Mouse (Mus musculus) left cerebral cortex, postnatal 4 days (tissue): ENCODE measurements around the gene Plek. TPM values are rescaled to one million over a fixed set of nuclear protein-coding genes. Genes with fewer than 3 reads are reported as not detected.
A peak's percentile ranks its signal among the peaks of the same experiment; 100 is the strongest.
"Not testable (repeated sequence)": the region's sequence is repeated elsewhere in the genome, so short reads cannot be mapped to it uniquely, and the experiment has no call there.

Experiments used
- DNase-seq: peaks from one replicate; pipeline ENCODE4 v3.0.0-alpha.2; 2022
- intact Hi-C: fragments of 180-260 bp; cut with DNase I; formaldehyde crosslinking; loops from one replicate; pipeline ENCODE4 v1.15.1; 2025
- total RNA-seq, 2 experiments: library from RNA; stranded (reverse); gene quantifications; 2 replicates each; pipeline ENCODE4 v1.2.3; 2021

The Plek gene
- total RNA-seq = 1 to 10 TPM; 4.4 to 4.5 TPM

DNA sequence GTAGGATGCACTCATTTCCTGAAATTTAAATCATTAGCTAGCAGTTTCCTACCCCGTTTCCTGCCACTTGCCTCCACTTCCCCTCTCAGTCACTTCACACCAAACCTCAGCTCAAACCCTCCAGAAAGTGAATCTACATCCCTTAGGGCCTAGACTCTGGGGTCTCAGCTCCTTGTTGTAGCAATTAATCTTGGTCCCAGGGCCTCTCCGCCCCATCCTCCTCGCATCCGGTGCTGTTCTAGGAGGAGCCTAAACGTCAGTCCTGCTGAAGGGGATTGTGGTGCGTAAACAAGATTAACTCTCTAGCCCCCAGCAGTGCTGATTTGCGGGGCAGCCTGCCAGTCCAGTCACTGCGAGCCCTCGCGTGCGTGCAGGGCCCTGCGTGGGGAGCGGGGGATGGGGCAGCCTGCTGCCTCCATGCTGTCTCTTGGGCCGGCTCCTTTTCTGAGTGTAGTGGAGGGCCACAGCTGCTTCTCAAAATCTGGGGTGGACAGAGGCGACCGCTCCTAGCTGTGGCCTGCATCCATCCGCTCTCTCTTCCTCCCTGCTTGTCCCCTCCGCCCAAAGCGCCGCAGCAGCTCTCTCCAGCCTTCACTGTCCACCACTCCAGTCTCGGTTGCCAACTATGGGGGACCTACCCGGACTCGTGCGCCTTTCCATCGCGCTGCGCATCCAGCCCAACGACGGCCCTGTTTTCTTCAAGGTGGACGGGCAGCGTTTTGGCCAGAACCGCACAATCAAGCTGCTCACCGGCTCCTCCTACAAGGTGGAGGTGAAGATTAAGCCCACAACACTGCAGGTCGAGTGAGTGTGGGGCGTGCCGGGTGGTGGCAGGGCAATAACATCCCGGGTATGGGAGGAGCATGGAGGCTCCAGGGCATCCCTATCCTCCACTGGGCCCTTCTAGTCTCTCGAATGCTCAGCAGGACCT is at the start of gene Plek, which contains the start of gene Cnrip1:
Gene Plek (minus strand): TSS at position 837 of the 931 bp plus-strand sequence.
Gene Cnrip1 (plus strand): TSS at position 42 of the 931 bp plus-strand sequence.
- peak; percentile 94 for DNase-seq

DNA sequence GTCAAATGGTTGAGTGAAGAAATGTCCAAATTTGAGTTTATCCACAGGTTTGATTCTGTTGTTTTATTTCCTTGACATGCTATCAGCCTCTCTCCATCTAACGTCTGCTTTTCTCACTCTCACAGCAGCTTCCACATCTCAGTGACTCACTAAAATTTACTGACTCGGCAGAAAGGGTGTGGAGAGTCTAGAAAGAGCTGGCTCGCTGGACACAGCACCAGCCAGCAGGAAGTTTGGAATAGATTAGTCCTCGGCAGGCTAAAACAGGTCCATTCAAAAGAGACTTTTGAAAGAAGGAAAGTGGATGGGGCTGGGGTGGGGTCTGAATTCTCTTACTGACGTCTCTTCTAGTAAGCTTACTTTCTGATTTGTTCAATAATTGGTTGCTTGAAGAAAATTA is 33.9 kb upstream of the Plek start:
- intact Hi-C loops = loop anchor here (10.0 kb wide), 1 partner anchor 119 kb away; no protein-coding TSS in a partner anchor

More for the DNA sequence above, at the start of gene Plek, which contains the start of gene Cnrip1:
- intact Hi-C loops = no loop called here

GRCm38 (mm10) chr11:17083866-17084265 is 31.7 kb upstream of the Plek start:
- intact Hi-C loops = loop anchor here (10.0 kb wide), 1 partner anchor 121 kb away; no protein-coding TSS in a partner anchor
- no peak for DNase-seq

More for the DNA sequence above, 33.9 kb upstream of the Plek start:
- no peak for DNase-seq

DNA sequence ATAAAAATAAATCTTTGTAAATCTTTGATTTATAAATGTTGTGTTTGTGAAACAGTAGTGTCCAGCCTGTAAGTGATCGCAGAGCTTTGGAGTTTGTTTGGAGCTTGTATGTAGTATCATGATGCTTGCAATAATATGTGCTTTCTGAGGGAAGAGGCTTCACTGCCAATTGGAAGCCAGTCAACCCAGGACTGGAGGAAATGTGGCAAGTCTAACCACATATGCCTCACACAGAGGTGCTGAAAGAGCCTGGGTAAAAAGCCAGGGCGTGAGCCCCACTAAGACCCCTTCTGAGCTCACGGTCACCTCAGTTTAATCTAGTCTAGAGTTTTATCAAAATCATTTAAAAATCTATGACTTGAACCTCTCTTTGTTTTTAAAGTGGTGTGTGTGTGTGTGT is 31.3 kb upstream of the Plek start:
- intact Hi-C loops = loop anchor here (10.0 kb wide), 1 partner anchor 121 kb away; no protein-coding TSS in a partner anchor
- DNase-seq = no peak

GRCm38 (mm10) chr11:17082953-17083352 is 30.8 kb upstream of the Plek start:
- intact Hi-C loops = loop anchor here (10.0 kb wide), 1 partner anchor 122 kb away; no protein-coding TSS in a partner anchor
- DNase-seq = peak; percentile 11

DNA sequence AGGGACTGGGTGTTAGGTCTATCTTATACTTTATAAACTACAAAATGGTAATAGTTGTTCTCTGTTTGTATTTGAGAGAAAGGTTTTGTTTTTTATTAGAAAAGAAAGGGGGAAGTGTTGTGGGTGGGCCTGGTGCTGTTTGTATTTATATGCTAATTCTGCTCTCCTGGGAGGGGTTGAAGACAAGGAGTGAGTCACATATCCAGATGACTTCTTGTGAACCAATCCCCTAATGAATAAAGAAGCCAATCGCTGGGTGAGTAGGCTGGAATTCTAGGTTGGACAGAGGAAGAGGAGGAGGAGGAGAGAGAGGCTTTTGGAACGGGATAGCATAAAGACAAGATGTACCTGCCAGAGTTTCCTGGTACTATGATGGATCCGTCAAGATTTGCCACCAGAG is 29.9 kb upstream of the Plek start:
- intact Hi-C loops = loop anchor here (10.0 kb wide), 1 partner anchor 123 kb away; no protein-coding TSS in a partner anchor

DNA sequence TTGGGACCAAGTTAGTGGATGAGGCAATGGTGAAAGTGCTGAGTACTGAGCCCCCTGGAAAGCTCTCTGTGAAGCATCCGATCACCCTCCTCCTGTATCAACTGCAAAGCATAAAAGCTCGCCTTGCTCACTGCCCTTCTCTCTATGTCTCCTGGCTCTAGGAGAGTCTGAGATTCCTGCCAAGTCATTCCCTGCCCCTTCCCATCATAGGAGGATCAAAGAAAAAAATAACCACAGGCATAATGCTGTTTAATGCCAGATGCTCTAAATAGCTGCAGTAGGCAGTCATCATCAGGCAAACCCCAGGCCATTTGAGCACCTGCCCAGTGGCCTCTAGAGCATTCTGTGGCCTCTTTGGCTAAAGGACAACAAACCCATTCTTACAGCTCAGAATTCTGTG is 23.5 kb upstream of the Plek start:
- DNase-seq = no peak
- intact Hi-C loops = no loop called here

More for the DNA sequence above, 29.9 kb upstream of the Plek start:
- DNase-seq = no peak

- intact Hi-C loops = loop anchor here (5.0 kb wide), 1 partner anchor 102 kb away; no protein-coding TSS in a partner anchor
- DNase-seq = not testable (repeated sequence)
These were observed 17.2 kb upstream of the Plek start for GRCm38 (mm10) chr11:17069360-17069759.

- intact Hi-C loops = no loop called here
- peak; percentile 17 for DNase-seq
These were observed 382 bp upstream of the Plek start for GRCm38 (mm10) chr11:17052476-17053049.

DNA sequence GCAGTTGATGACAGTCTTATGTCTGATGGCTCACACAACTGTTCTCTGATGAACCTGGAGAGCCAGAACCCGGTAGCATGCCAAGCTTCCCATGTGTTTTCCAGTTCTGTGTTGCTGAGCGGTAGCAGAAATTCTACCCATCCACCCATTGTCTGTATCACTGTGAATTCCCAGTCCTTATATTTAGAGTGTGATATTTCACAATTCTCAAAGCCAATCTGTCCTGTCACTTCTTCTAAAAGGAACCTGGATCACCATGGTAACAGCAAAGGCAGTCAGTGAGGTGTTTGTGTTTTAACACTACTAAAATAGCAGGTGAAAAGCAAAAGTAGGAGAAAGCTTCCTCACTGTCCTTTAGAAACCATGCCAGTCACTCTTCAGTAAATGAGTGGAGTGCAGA is 6.4 kb downstream of the Plek start:
- intact Hi-C loops = no loop called here
- no peak for DNase-seq

- intact Hi-C loops = no loop called here
- no peak for DNase-seq
These were observed 28.2 kb downstream of the Plek start for GRCm38 (mm10) chr11:17023984-17024383.

GRCm38 (mm10) chr11:17023206-17023605 is 29.0 kb downstream of the Plek start:
- intact Hi-C loops = no loop called here
- no peak for DNase-seq

DNA sequence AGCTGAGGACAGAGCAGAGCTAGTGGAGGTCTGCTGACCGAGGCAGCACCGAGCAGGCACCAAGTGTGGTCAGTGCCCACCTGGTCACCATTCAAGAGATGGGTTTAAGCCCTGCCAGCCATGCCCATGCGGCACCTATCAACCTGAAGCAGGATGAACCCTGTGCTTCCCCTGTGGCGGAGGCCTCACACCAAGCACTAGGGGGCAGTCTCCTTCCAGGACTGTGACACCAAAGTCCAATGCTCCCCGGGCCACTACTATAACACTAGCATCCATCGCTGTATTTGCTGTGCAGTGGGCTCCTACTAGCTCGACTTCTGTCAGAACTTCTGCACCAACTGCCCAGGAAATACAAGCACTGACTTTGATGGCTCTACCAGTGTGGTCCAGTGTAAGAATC is 32.9 kb downstream of the Plek start:
- intact Hi-C loops = no loop called here
- DNase-seq = no peak

DNA sequence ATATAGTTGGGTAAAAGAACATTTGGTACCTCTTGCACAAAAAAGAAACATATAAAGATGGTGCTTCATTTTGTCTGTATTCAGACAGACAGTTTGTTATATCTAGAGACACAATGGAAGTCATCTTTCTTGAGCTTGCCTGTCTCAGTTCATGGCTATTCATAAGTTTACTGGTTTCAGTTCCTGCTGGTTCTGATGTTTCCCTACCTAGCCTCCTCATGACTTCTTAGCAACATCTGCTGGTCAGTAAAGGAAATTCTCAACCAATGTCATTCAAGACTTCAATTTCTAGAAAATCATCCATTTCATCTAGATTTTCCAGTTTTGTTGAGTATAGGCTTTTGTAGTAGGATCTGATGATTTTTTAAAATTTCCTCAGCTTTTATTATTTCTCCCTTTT is 39.2 kb downstream of the Plek start:
- no peak for DNase-seq
- intact Hi-C loops = no loop called here

- intact Hi-C loops = no loop called here
- no peak for DNase-seq
These were observed 43.7 kb downstream of the Plek start for GRCm38 (mm10) chr11:17008498-17008941.

DNA sequence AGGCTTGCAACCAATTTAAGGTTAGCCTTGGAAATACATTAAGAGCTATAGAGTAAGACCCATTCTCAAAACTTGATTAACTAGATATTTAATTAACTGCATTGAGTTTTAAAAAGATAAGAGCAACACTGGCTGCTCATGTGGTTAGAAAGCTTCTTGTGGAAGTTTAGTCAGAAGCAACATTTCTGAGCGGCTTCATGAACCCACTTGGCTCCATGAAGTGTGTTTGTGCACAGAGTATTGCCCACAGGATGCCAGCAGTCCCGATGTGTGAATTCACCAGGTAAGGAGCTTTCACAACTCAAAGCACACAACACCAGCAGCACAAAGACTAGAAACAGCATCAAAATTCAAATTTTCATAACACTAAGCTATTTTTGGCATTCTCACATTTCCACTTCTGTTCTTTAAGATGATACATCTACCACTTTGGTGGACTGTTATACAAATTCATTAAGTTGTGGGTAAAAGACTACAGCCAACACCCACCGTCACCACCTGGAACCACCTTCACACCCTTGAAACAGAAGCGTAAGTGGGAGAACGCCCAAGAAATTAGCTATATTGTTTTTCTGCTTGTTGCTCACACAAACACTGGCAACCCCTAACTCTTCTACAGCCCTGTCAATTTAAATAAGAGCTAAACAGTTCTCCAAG is 44.5 kb downstream of the Plek start:
- no peak for DNase-seq
- intact Hi-C loops = no loop called here

DNA sequence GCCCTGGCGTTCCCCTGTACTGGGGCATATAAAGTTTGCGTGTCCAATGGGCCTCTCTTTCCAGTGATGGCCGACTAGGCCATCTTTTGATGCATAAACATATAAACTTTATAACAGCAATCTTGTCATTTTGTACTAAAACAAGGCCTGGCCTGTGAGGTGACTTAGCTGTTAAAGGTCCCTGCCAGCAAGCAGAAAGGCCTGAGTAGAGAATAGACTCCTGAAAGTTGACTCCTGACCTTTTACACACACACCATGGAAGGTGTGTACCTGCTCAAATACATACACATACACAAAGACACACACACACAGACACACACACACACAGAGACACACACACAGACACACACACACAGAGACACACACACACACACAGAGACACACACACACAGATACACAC is 45.7 kb downstream of the Plek start:
- intact Hi-C loops, DNase-seq: not testable (repeated sequence)

DNA sequence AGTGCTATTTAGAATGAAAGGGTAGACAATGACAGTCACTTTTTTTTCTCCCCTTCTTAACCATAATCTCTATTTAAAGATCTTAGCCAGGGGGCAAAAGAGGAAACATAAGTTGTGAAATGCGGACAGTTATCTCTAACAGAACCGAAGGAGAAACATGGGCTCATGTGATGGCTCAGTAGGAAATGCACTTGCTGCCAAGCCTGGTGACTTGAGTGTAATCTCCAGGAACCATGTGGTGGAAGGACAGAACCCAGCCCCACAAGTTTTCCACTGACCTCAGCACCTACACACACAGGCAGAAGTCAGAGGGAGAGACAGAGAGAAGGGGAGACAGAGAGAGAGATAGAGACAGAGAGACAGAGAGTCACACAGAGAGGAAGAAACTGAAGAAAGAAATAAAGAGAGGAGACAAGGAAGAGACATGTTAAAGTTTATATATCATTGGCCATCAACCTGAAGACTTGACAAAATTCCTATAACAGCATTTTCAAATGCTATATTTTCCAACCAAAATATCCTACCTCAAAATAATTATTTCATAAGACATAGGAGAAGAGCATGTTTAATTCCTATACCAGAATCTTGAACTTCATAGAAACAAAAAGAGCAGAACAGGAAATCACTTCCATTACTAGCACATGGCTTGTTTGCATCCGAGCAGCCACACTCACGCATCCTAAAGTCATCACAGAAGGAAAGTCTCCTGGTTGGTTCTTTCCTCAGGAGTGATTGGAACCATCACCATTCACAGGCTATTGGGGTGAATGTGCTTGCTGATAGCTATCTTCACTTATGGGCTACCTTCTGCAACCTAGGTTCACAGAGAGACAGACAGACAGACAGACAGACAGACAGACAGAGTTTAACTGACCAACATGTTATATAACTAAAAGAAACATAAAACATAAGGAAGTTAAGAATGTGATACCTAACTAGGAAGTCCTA is 47.0 kb downstream of the Plek start:
- no peak for DNase-seq

GRCm38 (mm10) chr11:17003757-17004156 is 48.4 kb downstream of the Plek start:
- intact Hi-C loops = no loop called here
- no peak for DNase-seq

More for the DNA sequence above, 47.0 kb downstream of the Plek start:
- intact Hi-C loops = no loop called here
